Mouse (Mus musculus) cerebellum, postnatal 14 days (tissue): ENCODE results near the gene Oprm1.
"Not testable (repeated sequence)": the region's sequence is repeated elsewhere in the genome, so short reads cannot be mapped to it uniquely, and the experiment has no call there.

ENCODE experiments used
- DNase-seq, 2 experiments: peaks; one replicate each; pipeline ENCODE4 v3.0.0; 2021; ENCODE audit warnings: mixed read lengths in 2 of 2

Gene Oprm1

GRCm38 (mm10) chr10:6758206-6758605 lies at the start of gene Oprm1:
TSS of gene Oprm1 (plus strand) at chr10:6758506.
- DNase-seq = no peak

- DNase-seq = no peak
Observed at GRCm38 (mm10) chr10:6717181-6717948, 40.9 kb upstream of the Oprm1 start.

- DNase-seq = no peak
Observed at GRCm38 (mm10) chr10:6723765-6724164, 34.5 kb upstream of the Oprm1 start.

GRCm38 (mm10) chr10:6728469-6728868 lies 29.8 kb upstream of the Oprm1 start:
- DNase-seq = peak in 1 of 2 experiments; percentile 31

GRCm38 (mm10) chr10:6753375-6753774 lies 4.9 kb upstream of the Oprm1 start:
- no peak for DNase-seq

GRCm38 (mm10) chr10:6761287-6761811 lies 3.0 kb downstream of the Oprm1 start, which contains the start of gene Gm10945:
TSS of gene Gm10945 (minus strand) at chr10:6761761.
- DNase-seq = no peak

- DNase-seq = peak; percentile 20 to 28
Observed at GRCm38 (mm10) chr10:6788517-6789237, 30.4 kb downstream of the Oprm1 start.

GRCm38 (mm10) chr10:6790226-6790625 lies 31.9 kb downstream of the Oprm1 start:
- no peak for DNase-seq

GRCm38 (mm10) chr10:6820626-6821025 lies 62.3 kb downstream of the Oprm1 start:
- no peak for DNase-seq

GRCm38 (mm10) chr10:6842225-6842624 lies 83.9 kb downstream of the Oprm1 start:
- no peak for DNase-seq

GRCm38 (mm10) chr10:6846283-6846682 lies 88.0 kb downstream of the Oprm1 start:
- peak in 1 of 2 experiments; percentile 8 for DNase-seq

- DNase-seq = peak; percentile 17 to 27
Observed at GRCm38 (mm10) chr10:6848162-6848754, 90.0 kb downstream of the Oprm1 start.

GRCm38 (mm10) chr10:6848834-6849233 lies 90.5 kb downstream of the Oprm1 start:
- no peak for DNase-seq

- no peak for DNase-seq
Observed at GRCm38 (mm10) chr10:6855812-6856211, 97.5 kb downstream of the Oprm1 start.

- DNase-seq = no peak
Observed at GRCm38 (mm10) chr10:6871418-6872072, 113.2 kb downstream of the Oprm1 start.

- DNase-seq = no peak
Observed at GRCm38 (mm10) chr10:6873917-6874316, 115.6 kb downstream of the Oprm1 start.

- no peak for DNase-seq
Observed at GRCm38 (mm10) chr10:6878276-6878881, 120.1 kb downstream of the Oprm1 start.

- DNase-seq = not testable (repeated sequence)
Observed at GRCm38 (mm10) chr10:6882041-6882440, 123.7 kb downstream of the Oprm1 start.

GRCm38 (mm10) chr10:6885460-6885859 lies 127.2 kb downstream of the Oprm1 start:
- peak in 1 of 2 experiments; percentile 66 for DNase-seq

GRCm38 (mm10) chr10:6889640-6890245 lies 131.4 kb downstream of the Oprm1 start:
- DNase-seq = no peak

GRCm38 (mm10) chr10:6890348-6891009 lies 132.2 kb downstream of the Oprm1 start:
- DNase-seq = no peak
